Mouse (Mus musculus) adrenal gland, postnatal 4 days (tissue): Measurements from ENCODE around the gene A030003K21Rik. TPM values are rescaled to one million over a fixed set of nuclear protein-coding genes. Genes with fewer than 3 reads are reported as not detected.
"Not testable (repeated sequence)": the region's sequence is repeated elsewhere in the genome, so short reads cannot be mapped to it uniquely, and the experiment has no call there.

Experiments used
- DNase-seq, 2 experiments: peaks; one replicate each; pipeline ENCODE4 v3.0.0; 2021 to 2022; ENCODE audit warnings: low spot score in 2 of 2, mixed read lengths in 2 of 2
- total RNA-seq, 2 experiments: library from RNA; stranded (reverse); gene quantifications; 2 replicates each; pipeline ENCODE4 v1.2.3; 2021

Gene A030003K21Rik
- total RNA-seq, 2 experiments from 2014 or later, result not detected

DNA sequence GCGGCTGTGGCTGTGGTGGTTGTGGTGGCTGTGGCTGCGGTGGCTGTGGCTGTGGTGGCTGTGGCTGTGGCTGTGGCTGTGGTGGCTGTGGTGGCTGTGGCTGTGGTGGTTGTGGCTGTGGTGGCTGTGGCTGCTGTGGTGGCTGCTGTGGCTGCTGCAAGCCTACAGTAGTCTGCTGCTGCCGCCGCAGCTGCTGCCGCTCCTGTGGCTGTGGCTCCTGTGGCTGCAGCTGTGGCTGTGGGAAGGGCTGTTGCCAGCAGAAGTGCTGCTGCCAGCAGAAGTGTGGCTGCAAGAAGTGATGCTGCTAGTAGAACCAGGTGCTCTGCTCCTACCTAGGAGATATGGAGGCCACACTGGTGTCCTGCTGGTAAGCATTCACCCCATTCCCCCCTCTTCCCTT lies 29.8 kb downstream of the A030003K21Rik start:
- DNase-seq, result not testable (repeated sequence)

DNA sequence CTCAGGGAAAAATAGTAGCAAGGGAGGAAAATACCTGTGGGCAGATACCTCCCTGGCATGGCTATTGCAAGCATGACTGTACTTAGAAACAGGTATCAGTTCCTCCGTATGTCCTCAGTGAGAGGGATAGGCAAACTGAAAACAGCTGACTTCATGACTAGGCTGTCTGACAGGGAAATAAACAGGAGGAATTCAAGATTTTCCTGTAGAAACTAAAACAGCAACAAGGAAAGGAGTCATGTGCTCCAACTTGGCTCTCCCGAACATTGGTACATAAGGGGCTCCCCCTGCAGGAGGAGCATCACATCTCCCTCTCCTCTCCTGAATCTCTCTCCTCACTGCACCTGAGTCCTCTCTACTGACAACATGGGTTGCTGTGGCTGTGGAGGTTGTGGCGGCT lies 30.2 kb downstream of the A030003K21Rik start, which contains the start of gene A030005L19Rik:
A030005L19Rik (plus strand) TSS at position 301 of the 400 bp plus-strand sequence.
- no peak for DNase-seq

DNA sequence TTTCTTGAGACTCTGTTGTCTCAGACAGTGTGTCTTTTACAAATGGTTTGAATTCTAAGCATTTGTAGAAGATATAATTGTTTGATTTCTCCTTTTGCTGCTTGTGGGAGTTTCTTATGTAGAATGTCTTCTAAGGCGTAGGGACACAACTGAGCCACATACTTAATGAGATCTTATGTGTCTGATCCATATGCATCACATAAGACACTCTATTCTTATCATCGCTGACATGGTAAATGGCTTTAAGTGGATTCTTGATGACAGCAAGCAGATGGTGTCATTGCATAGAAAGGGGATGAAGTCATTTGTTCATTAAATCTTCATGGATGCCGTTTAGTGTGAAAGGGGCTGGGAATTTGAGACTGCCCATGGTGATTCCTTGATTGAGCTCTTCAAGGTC lies 37.3 kb downstream of the A030003K21Rik start:
- DNase-seq, result no peak

DNA sequence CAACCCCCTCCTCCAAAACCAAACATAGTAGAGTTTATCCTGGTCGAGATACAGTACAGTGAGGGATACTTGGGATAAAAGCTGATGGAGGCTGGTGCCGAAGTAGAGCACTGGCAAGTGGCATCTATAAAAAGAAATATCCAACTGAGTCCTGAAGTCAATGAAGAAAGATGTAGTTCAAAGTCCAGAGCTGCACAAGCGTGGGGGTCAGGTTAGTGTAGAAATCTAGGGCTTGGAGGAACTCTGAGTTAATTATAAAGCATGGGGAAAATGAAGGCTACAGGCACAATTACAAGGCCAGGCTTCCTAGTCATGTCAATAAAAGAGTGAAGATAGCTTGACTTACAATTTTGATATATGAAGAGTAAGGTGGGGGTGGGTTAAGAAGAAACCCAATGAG lies 42.0 kb downstream of the A030003K21Rik start:
- no peak for DNase-seq

DNA sequence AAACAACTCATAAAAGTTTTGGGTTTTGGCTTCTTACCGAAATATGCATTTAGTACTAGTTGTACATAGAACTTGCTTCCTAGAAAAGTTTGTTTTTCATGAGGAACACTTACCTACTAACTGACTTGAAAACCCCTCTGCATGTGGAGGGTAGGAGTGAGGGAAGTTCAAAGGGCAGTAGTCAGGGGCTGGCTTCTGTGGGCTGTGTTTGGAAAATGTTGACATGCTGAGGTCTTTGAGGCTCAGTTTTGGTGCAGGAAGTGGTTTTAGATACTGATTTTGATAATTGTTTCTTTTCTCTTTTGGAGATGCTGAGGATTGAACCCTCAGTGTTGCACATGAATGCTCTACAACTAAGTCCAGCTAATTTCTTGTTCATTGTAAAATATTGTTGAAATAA lies 42.6 kb downstream of the A030003K21Rik start:
- no peak for DNase-seq

DNA sequence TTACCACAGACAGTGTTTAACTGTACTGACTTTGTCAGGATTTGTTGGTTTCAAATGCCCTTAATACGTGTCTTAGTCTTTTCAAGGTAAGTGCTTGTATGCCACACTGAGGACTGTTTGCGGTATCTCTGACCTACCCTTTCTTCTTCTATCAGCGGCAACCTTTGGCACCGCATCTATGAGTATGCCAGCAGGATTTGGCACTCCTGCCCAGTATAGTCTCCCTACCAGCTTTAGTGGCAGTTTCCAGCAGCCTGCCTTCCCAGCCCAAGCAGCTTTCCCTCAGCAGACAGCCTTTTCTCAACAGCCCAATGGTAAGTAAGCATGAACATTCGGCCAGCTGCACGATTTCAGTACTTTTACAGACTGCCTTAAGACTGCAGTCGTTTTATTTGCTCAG lies 49.9 kb downstream of the A030003K21Rik start:
- no peak for DNase-seq

Other genes with a start within 250 kb of the A030003K21Rik start
- 100 to 1,000 TPM; 162 to 165 TPM for gene Mff, start 218.5 kb downstream of the A030003K21Rik start, total RNA-seq
- gene Tm4sf20, start 174.9 kb downstream of the A030003K21Rik start, total RNA-seq, result not detected
- not detected for gene Gm47791, start 172.1 kb downstream of the A030003K21Rik start, total RNA-seq
- 10 to 100 TPM; 47.0 to 48.7 TPM for gene Agfg1, start 103.9 kb downstream of the A030003K21Rik start, total RNA-seq
- under 1 TPM; 0.39 to 0.68 TPM for gene A030005L19Rik, start 30.1 kb downstream of the A030003K21Rik start, total RNA-seq
- gene A030014E15Rik, start 18.5 kb downstream of the A030003K21Rik start, total RNA-seq, result not detected
- gene Gm6217, start 12.0 kb downstream of the A030003K21Rik start, total RNA-seq, result not detected
- gene Gm7544, start 12.6 kb upstream of the A030003K21Rik start, total RNA-seq, result not detected
- gene Gm47955, start 16.9 kb upstream of the A030003K21Rik start, total RNA-seq, result not detected
- gene Gm47959, start 57.2 kb upstream of the A030003K21Rik start, total RNA-seq, result not detected
- gene Slc19a3, start 95.1 kb upstream of the A030003K21Rik start, total RNA-seq, result under 1 TPM; 0.48 to 0.73 TPM
- gene Krtap28-10, start 99.1 kb upstream of the A030003K21Rik start, total RNA-seq, result not detected
- gene Gm47969, start 101.5 kb upstream of the A030003K21Rik start, total RNA-seq, result not detected
- gene A030005K14Rik, start 116.0 kb upstream of the A030003K21Rik start, total RNA-seq, result not detected
- gene Krtap28-13, start 117.5 kb upstream of the A030003K21Rik start, total RNA-seq, result not detected
- not detected for gene Ccl20, start 173.4 kb upstream of the A030003K21Rik start, total RNA-seq
- gene Daw1, start 216.4 kb upstream of the A030003K21Rik start, total RNA-seq, result under 1 TPM in 1 of 2 experiments, not detected in 1; 0.31 TPM